Mouse (Mus musculus) ES-E14 (cell line): ENCODE results near the gene 4930535I16Rik. TPM values are rescaled to one million over a fixed set of nuclear protein-coding genes. Genes with fewer than 3 reads are reported as not detected.

ENCODE experiments used
- DNase-seq: peaks from one replicate; pipeline ENCODE4 v3.0.0-alpha.2; 2013; ENCODE audit warnings: low read depth, low spot score
- H3K27ac ChIP-seq: 2 replicates; pipeline ENCODE4 v1.5.1; 2012; ENCODE audit warnings: low read depth, mild to moderate bottlenecking, low read length, moderate library complexity, mixed read lengths; ENCODE audit not compliant: poor library complexity, insufficient read depth, severe bottlenecking
- H3K36me3 ChIP-seq: 2 replicates; pipeline ENCODE4 v1.6.1; 2012; ENCODE audit warnings: mild to moderate bottlenecking, low read length, moderate library complexity, mixed read lengths; ENCODE audit not compliant: control insufficient read depth, poor library complexity, insufficient read depth, severe bottlenecking
- H3K4me1 ChIP-seq, 2 experiments: fragments of 150-350 bp in 1 of 2; sonication (generic) in 1 of 2; 2 replicates each; pipeline ENCODE4 v1.6.1; 2012; ENCODE audit warnings: low read length in 2 of 2, mild to moderate bottlenecking in 1 of 2, mixed read lengths in 1 of 2; ENCODE audit not compliant: control insufficient read depth in 2 of 2, insufficient read depth in 2 of 2, poor library complexity in 1 of 2
- H3K4me3 ChIP-seq, 2 experiments: fragments of 150-350 bp in 1 of 2; sonication (generic) in 1 of 2; 2 replicates each; pipeline ENCODE4 v1.5.1; 2012; ENCODE audit warnings: low read length in 2 of 2, low read depth in 1 of 2, mild to moderate bottlenecking in 1 of 2, mixed read lengths in 1 of 2; ENCODE audit not compliant: insufficient read depth in 1 of 2, poor library complexity in 1 of 2, severe bottlenecking in 1 of 2
- H3K9ac ChIP-seq: 2 replicates; pipeline ENCODE4 v1.6.1; 2012; ENCODE audit warnings: low read depth, mild to moderate bottlenecking, low read length, mixed read lengths; ENCODE audit not compliant: poor library complexity, insufficient read depth, severe bottlenecking
- H3K9me3 ChIP-seq: fragments of 150-350 bp; sonication (generic); 2 replicates; pipeline ENCODE4 v1.6.1; 2012; ENCODE audit warnings: low read depth, mild to moderate bottlenecking, low read length; ENCODE audit not compliant: control insufficient read depth, insufficient read depth
- CHD2 ChIP-seq: IDR thresholded peaks from 2 replicates; pipeline ENCODE4 v1.6.1; 2014; ENCODE audit warnings: mild to moderate bottlenecking, low read depth, low read length, inconsistent platforms
- HCFC1 ChIP-seq: IDR thresholded peaks from 2 replicates; pipeline ENCODE4 v1.6.1; 2012; ENCODE audit warnings: low read length, inconsistent platforms, borderline replicate concordance; ENCODE audit not compliant: insufficient read depth
- MAFK ChIP-seq: IDR thresholded peaks from 2 replicates; pipeline ENCODE4 v1.6.1; 2014; ENCODE audit warnings: mild to moderate bottlenecking, low read depth, low read length, inconsistent platforms; ENCODE audit not compliant: insufficient read depth
- ZC3H11A ChIP-seq: IDR thresholded peaks from 2 replicates; pipeline ENCODE4 v1.6.1; 2012; ENCODE audit warnings: low read depth, mild to moderate bottlenecking, inconsistent platforms, low read length, borderline replicate concordance
- ZNF384 ChIP-seq: IDR thresholded peaks from 2 replicates; pipeline ENCODE4 v1.6.1; 2012; ENCODE audit warnings: low read depth, low read length, inconsistent platforms
- in situ Hi-C, 2 experiments: fragments of 600-800 bp; cut with MboI; formaldehyde crosslinking; loops; one replicate each; pipeline ENCODE4 v1.15.1; 2025; ENCODE audit warnings: low sequenced_read_pairs in 2 of 2, inconsistent platforms in 1 of 2; ENCODE audit not compliant: unreplicated experiment in 2 of 2
- total RNA-seq: library from RNA; depleted of rRNA; stranded (reverse); fragments of 300-350 nt; gene quantifications from 2 replicates; pipeline ENCODE4 v1.2.3, GENCODE M21; 2012; rRNA removed

Gene 4930535I16Rik
- total RNA-seq, 1 experiment = 1.8 TPM

DNA sequence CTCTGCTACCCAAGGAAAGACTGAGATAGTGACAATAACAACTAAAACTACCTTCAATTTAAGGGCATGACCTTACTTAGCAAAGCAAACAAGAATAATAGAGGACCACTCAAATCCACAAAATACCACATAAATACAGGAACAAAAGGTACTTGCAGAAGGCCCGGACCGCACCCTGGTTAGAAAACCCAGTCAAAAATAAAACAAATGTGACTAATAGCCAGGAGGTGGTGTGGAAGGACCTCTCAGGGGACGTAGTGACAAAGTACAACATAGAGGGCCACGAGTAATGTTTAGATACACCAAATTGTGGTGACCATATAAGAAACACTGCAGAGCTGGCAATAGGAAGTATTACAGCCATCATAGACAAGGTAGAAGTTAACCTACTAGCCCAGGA, 23.5 kb downstream of the 4930535I16Rik start:
- in situ Hi-C loops = no loop called here
- Histone ChIP-seq H3K36me3 (no peaks in the 10 kb centered on the region), H3K27ac (no peak overlapping the region), H3K9ac (no peak overlapping the region), H3K4me1 (peaks cover 0 to 8% of the 10 kb centered on the region in 2 experiments; a peak in 1 of 4 replicates), H3K4me3 (no peak overlapping the region), H3K9me3 (no peaks in the 10 kb centered on the region)
- no peak for DNase-seq
- TF ChIP-seq HCFC1 (no peak), MAFK (no peak), ZC3H11A (no peak), ZNF384 (no peak), CHD2 (no peak)

DNA sequence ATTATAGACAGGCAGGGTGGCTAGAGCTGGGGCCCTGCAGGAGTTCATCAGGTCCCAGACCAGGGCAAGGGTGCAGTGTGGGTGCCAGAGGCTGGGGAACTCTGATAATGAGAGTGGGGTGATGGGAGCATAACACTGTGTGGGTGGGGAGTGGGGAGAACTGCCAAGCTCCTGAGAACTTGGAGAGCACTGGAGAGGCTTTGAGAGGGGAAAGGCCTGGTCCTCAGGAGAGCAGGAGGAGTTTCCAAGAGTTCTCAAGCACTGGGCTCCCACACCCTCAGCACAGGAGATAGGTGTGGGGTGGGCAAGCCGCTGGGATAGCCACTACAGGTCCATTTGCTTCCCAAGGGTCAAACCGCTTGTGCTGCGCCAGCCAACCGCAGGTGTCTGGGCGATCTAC, 24.1 kb downstream of the 4930535I16Rik start:
- DNase-seq = no peak
- no peaks in the 10 kb centered on the region for H3K36me3 ChIP-seq
- in situ Hi-C loops = no loop called here

More for the DNA sequence above, 24.1 kb downstream of the 4930535I16Rik start:
- Histone ChIP-seq H3K27ac (no peak overlapping the region), H3K9ac (no peak overlapping the region), H3K4me3 (no peak overlapping the region), H3K4me1 (peaks cover 0 to 8% of the 10 kb centered on the region in 2 experiments; a peak in 1 of 4 replicates), H3K9me3 (no peaks in the 10 kb centered on the region)
- TF ChIP-seq MAFK (no peak), ZNF384 (no peak), CHD2 (no peak), HCFC1 (no peak), ZC3H11A (no peak)

Other genes with a start within 250 kb of the 4930535I16Rik start
- gene Macf1, start 233.7 kb downstream of the 4930535I16Rik start, total RNA-seq = 277 and 354 TPM in 2 replicates
- gene Ndufs5, start 199.8 kb downstream of the 4930535I16Rik start, total RNA-seq = 72.8 and 92.9 TPM in 2 replicates
- gene Akirin1, start 167.7 kb downstream of the 4930535I16Rik start, total RNA-seq = 30.8 and 32.1 TPM in 2 replicates
- 2.7 and 4.8 TPM in 2 replicates for gene Rhbdl2, start 130.1 kb downstream of the 4930535I16Rik start, total RNA-seq
- not detected in 2 replicates for gene 4933427I04Rik, start 58.3 kb downstream of the 4930535I16Rik start, total RNA-seq
- 40.9 and 49.5 TPM in 2 replicates for gene Mycbp, start 13.2 kb downstream of the 4930535I16Rik start, total RNA-seq
- 17.0 and 24.0 TPM in 2 replicates for gene Rragc, start 576 bp downstream of the 4930535I16Rik start, total RNA-seq